ENCODE assay signal across 30 mouse cellular contexts in the genomic region with DNA sequence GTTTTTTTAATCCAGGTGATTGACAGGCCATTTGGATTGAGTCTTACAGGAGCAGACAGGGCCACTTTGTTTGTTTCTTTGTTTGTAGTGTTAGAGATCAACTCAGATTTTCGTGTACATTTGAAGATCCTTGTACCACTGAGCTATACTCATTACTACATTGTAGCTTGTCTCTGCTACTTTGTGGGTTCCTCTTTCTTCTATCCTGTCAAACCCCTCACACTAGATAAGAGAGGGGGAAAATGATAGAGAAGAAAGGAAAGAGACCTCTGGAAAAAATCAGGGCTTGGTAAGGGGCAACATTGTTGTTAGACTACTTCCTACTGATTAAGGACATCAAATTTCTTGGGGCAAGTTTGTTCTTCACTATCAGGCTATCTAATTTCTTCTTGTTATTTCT.
"Had no signal": no experiment of that assay in that cellular context is flagged by ENCODE, and none has a peak within 500 bp of the region (broad histone marks: within the 10 kb centered on the region; RNA-seq: fewer than 3 reads in every experiment).

No protein-coding gene starts in this region.

- H3K27ac ChIP-seq: heart, embryonic 10.5 days; heart, embryonic 13.5 days; heart, embryonic 15.5 days; hindbrain, embryonic 10.5 days; hindbrain, embryonic 12.5 days; hindbrain, embryonic 13.5 days; hindbrain, embryonic 14.5 days; hindbrain, embryonic 15.5 days; hindbrain, postnatal 0 days; intestine, embryonic 15.5 days; kidney, embryonic 15.5 days; kidney, postnatal 0 days; layer of hippocampus, adult 2 months; left cerebral cortex, adult 2 months had no signal

- H3K27me3 ChIP-seq: heart, embryonic 12.5 days; heart, embryonic 13.5 days; heart, embryonic 15.5 days; hindbrain, embryonic 12.5 days; hindbrain, embryonic 13.5 days; hindbrain, embryonic 15.5 days; intestine, embryonic 15.5 days; kidney, embryonic 15.5 days had no signal

- DNase-seq: heart, postnatal 10 days; heart, postnatal 14 days; heart, postnatal 36 days; heart, postnatal 4 days; kidney, adult 11 months; kidney, adult 18-20 months; kidney, adult 2 months; kidney, adult 8-10 months; kidney, adult 9 months; kidney, postnatal 10 days; kidney, postnatal 14 days; kidney, postnatal 25 days; kidney, postnatal 36 days; layer of hippocampus, adult 9-11 months; layer of hippocampus, postnatal 36 days had no signal

- H3K4me3 ChIP-seq: heart, embryonic 10.5 days; heart, embryonic 12.5 days; heart, embryonic 13.5 days; heart, embryonic 15.5 days; hindbrain, embryonic 10.5 days; hindbrain, embryonic 12.5 days; hindbrain, embryonic 13.5 days; hindbrain, embryonic 15.5 days; intestine, embryonic 15.5 days; kidney, embryonic 15.5 days; layer of hippocampus, adult 2 months; left cerebral cortex, adult 2 months had no signal

- H3K36me3 ChIP-seq: heart, embryonic 10.5 days; heart, embryonic 12.5 days; heart, embryonic 13.5 days; heart, embryonic 15.5 days; hindbrain, embryonic 10.5 days; hindbrain, embryonic 12.5 days; hindbrain, embryonic 13.5 days; hindbrain, embryonic 15.5 days; intestine, embryonic 15.5 days; kidney, embryonic 15.5 days had no signal

- H3K4me1 ChIP-seq: heart, embryonic 10.5 days; heart, embryonic 12.5 days; heart, embryonic 13.5 days; heart, embryonic 15.5 days; hindbrain, embryonic 10.5 days; hindbrain, embryonic 12.5 days; hindbrain, embryonic 13.5 days; hindbrain, embryonic 15.5 days; intestine, embryonic 15.5 days; kidney, embryonic 15.5 days had no signal

- H3K9me3 ChIP-seq: heart, embryonic 10.5 days; heart, embryonic 12.5 days; heart, embryonic 13.5 days; heart, embryonic 15.5 days; hindbrain, embryonic 10.5 days; hindbrain, embryonic 12.5 days; hindbrain, embryonic 13.5 days; hindbrain, embryonic 15.5 days; intestine, embryonic 15.5 days; kidney, embryonic 15.5 days had no signal

- H3K9ac ChIP-seq: heart, embryonic 12.5 days; heart, embryonic 13.5 days; heart, embryonic 15.5 days; hindbrain, embryonic 12.5 days; hindbrain, embryonic 13.5 days; hindbrain, embryonic 14.5 days; hindbrain, embryonic 15.5 days; intestine, embryonic 15.5 days; kidney, embryonic 15.5 days had no signal
